Mouse (Mus musculus) embryonic facial prominence, embryonic 11.5 days (tissue): ENCODE data around the gene Ibsp. TPM values are rescaled to one million over a fixed set of nuclear protein-coding genes. Genes with fewer than 3 reads are reported as not detected.

Experiments used
- ATAC-seq: fragments of 200-750 bp; cut with Nextera tagmentation; replicated peaks from 2 replicates; pipeline ENCODE4 v1.8.0; 2017; ENCODE audit warnings: low read depth; ENCODE audit not compliant: insufficient number of reproducible peaks, low FRiP score, low TSS enrichment
- DNase-seq: peaks from one replicate; pipeline ENCODE4 v3.0.0-alpha.2; 2015; ENCODE audit warnings: low spot score
- H3K27ac ChIP-seq: fragments of 300-500 bp; sonication (generic); replicated peaks from 2 replicates; pipeline ENCODE4 v1.5.1; 2014; ENCODE audit warnings: mild to moderate bottlenecking, low read depth, low read length, control low read depth
- H3K27me3 ChIP-seq: fragments of 300-500 bp; sonication (generic); 2 replicates; pipeline ENCODE4 v1.6.1; 2014; ENCODE audit warnings: mild to moderate bottlenecking, low read length, moderate library complexity, mixed read lengths; ENCODE audit not compliant: control insufficient read depth, insufficient read depth
- H3K36me3 ChIP-seq: fragments of 300-500 bp; sonication (generic); replicated peaks from 2 replicates; pipeline ENCODE4 v1.6.1; 2014; ENCODE audit warnings: low read depth, mild to moderate bottlenecking, low read length, moderate library complexity, mixed read lengths; ENCODE audit not compliant: control insufficient read depth, insufficient read depth
- H3K4me1 ChIP-seq: fragments of 300-500 bp; sonication (generic); 2 replicates; pipeline ENCODE4 v1.6.1; 2014; ENCODE audit warnings: low read length, mixed read lengths; ENCODE audit not compliant: control insufficient read depth, insufficient read depth
- H3K4me2 ChIP-seq: fragments of 300-500 bp; sonication (generic); 2 replicates; pipeline ENCODE4 v1.6.1; 2014; ENCODE audit warnings: low read depth, mild to moderate bottlenecking, control low read depth, low read length, moderate library complexity
- H3K4me3 ChIP-seq: fragments of 300-500 bp; sonication (generic); 2 replicates; pipeline ENCODE4 v1.5.1; 2014; ENCODE audit warnings: low read depth, low read length, control low read depth
- H3K9ac ChIP-seq: fragments of 300-500 bp; sonication (generic); replicated peaks from 2 replicates; pipeline ENCODE4 v1.6.1; 2014; ENCODE audit warnings: mild to moderate bottlenecking, control low read depth, low read length
- H3K9me3 ChIP-seq: fragments of 300-500 bp; sonication (generic); replicated peaks from 2 replicates; pipeline ENCODE4 v1.6.1; 2016; ENCODE audit warnings: mild to moderate bottlenecking, low read length, inconsistent platforms, mixed read lengths; ENCODE audit not compliant: control insufficient read depth
- WGBS: fragments of 180-500 bp; shearing (Covaris S2); extraction: QIAGEN DNeasy Blood & Tissue Kit; methylation state at CpG from one replicate; pipeline ENCODE4 v1.1.7; 2014; 5-methylcytosine and 5-hydroxymethylcytosine counted together
- polyA plus RNA-seq: library from polyadenylated mRNA; unstranded; fragments of >200 nt; fragmentation: Nextera tagmentation; extraction: Ambion mirVana; gene quantifications from 2 replicates; pipeline ENCODE4 v1.2.1, GENCODE M21; 2014

The Ibsp gene
- polyA plus RNA-seq, 1 experiment from 2014 or later = 0.32 TPM

- WGBS = 74% methylated on average over 6 of the region's 6 CpGs
Observed at GRCm38 (mm10) chr5:104333643-104334042, 34.7 kb downstream of the Ibsp start.

GRCm38 (mm10) chr5:104334516-104334915 is 35.5 kb downstream of the Ibsp start:
- Histone ChIP-seq H3K9ac (no peak overlapping the region), H3K27ac (no peak overlapping the region), H3K4me3 (no peak overlapping the region), H3K9me3 (no peaks in the 10 kb centered on the region), H3K4me2 (no peak overlapping the region), H3K36me3 (no peaks in the 10 kb centered on the region), H3K27me3 (no peaks in the 10 kb centered on the region), H3K4me1 (no peaks in the 10 kb centered on the region; the same call in 1 of the 2 replicates)
- DNase-seq (no peak), ATAC-seq (no peak)
- 83% methylated on average over 14 of the region's 14 CpGs for WGBS

More at GRCm38 (mm10) chr5:104333643-104334042, 34.7 kb downstream of the Ibsp start:
- Histone ChIP-seq H3K4me2 (no peak overlapping the region), H3K27me3 (no peaks in the 10 kb centered on the region), H3K9me3 (no peaks in the 10 kb centered on the region), H3K9ac (no peak overlapping the region), H3K27ac (no peak overlapping the region), H3K4me1 (no peaks in the 10 kb centered on the region), H3K36me3 (no peaks in the 10 kb centered on the region), H3K4me3 (no peak overlapping the region)
- DNase-seq (no peak), ATAC-seq (peak; percentile 56; the same call in 1 of the 2 replicates)

- no peak overlapping the region for H3K4me3 ChIP-seq
- whole genome bisulfite sequencing = 87% methylated on average over 5 of the region's 5 CpGs
- H3K9ac ChIP-seq = no peak overlapping the region
- no peak overlapping the region for H3K27ac ChIP-seq
- ATAC-seq = no peak
- DNase-seq = no peak
- no peaks in the 10 kb centered on the region for H3K27me3 ChIP-seq
- H3K36me3 ChIP-seq = no peaks in the 10 kb centered on the region
- H3K4me2 ChIP-seq = no peak overlapping the region
- no peaks in the 10 kb centered on the region; the same call in 1 of the 2 replicates for H3K4me1 ChIP-seq
- H3K9me3 ChIP-seq = no peaks in the 10 kb centered on the region
Observed at GRCm38 (mm10) chr5:104335962-104336361, 37.0 kb downstream of the Ibsp start.

GRCm38 (mm10) chr5:104337491-104337890 is 38.5 kb downstream of the Ibsp start:
- Histone ChIP-seq H3K4me2 (no peak overlapping the region), H3K27ac (no peak overlapping the region), H3K9me3 (no peaks in the 10 kb centered on the region), H3K36me3 (no peaks in the 10 kb centered on the region), H3K4me3 (no peak overlapping the region), H3K9ac (no peak overlapping the region), H3K4me1 (no peaks in the 10 kb centered on the region; the same call in 1 of the 2 replicates), H3K27me3 (no peaks in the 10 kb centered on the region)
- DNase-seq (no peak), ATAC-seq (no peak)
- 82% methylated on average over 4 of the region's 4 CpGs for WGBS

- no peak overlapping the region for H3K9ac ChIP-seq
- no peaks in the 10 kb centered on the region; the same call in 1 of the 2 replicates for H3K4me1 ChIP-seq
- no peaks in the 10 kb centered on the region for H3K27me3 ChIP-seq
- H3K4me3 ChIP-seq = no peak overlapping the region
- WGBS = 86% methylated on average over 5 of the region's 5 CpGs
- ATAC-seq (no peak), DNase-seq (no peak)
- no peaks in the 10 kb centered on the region for H3K9me3 ChIP-seq
- no peak overlapping the region for H3K4me2 ChIP-seq
- H3K36me3 ChIP-seq = no peaks in the 10 kb centered on the region
- no peak overlapping the region for H3K27ac ChIP-seq
Observed at GRCm38 (mm10) chr5:104339009-104339408, 40.0 kb downstream of the Ibsp start.

GRCm38 (mm10) chr5:104339706-104340512 is 40.9 kb downstream of the Ibsp start:
- no peak overlapping the region for H3K27ac ChIP-seq
- H3K9ac ChIP-seq = no peak overlapping the region
- H3K36me3 ChIP-seq = no peaks in the 10 kb centered on the region
- H3K4me3 ChIP-seq = no peak overlapping the region
- ATAC-seq (peak; percentile 63), DNase-seq (peak; percentile 84)
- H3K9me3 ChIP-seq = no peaks in the 10 kb centered on the region
- no peaks in the 10 kb centered on the region; the same call in 1 of the 2 replicates for H3K4me1 ChIP-seq
- H3K27me3 ChIP-seq = no peaks in the 10 kb centered on the region
- no peak overlapping the region for H3K4me2 ChIP-seq
- 22% methylated on average over 14 of the region's 14 CpGs for WGBS

GRCm38 (mm10) chr5:104340513-104340829 is 41.5 kb downstream of the Ibsp start:
- Histone ChIP-seq H3K36me3 (no peaks in the 10 kb centered on the region), H3K27ac (no peak overlapping the region), H3K4me2 (no peak overlapping the region), H3K4me1 (no peaks in the 10 kb centered on the region; the same call in 1 of the 2 replicates), H3K9ac (no peak overlapping the region), H3K4me3 (no peak overlapping the region), H3K9me3 (no peaks in the 10 kb centered on the region), H3K27me3 (no peaks in the 10 kb centered on the region)
- WGBS = 83% methylated on average over 4 of the region's 4 CpGs
- ATAC-seq = no peak
- DNase-seq = no peak

- Histone ChIP-seq H3K4me2 (no peak overlapping the region), H3K36me3 (no peaks in the 10 kb centered on the region), H3K9me3 (no peaks in the 10 kb centered on the region), H3K27ac (no peak overlapping the region), H3K4me1 (no peaks in the 10 kb centered on the region; the same call in 1 of the 2 replicates), H3K9ac (no peak overlapping the region), H3K27me3 (no peaks in the 10 kb centered on the region), H3K4me3 (no peak overlapping the region)
- WGBS = 33% methylated on average over 6 of the region's 6 CpGs
- no peak for DNase-seq
- no peak for ATAC-seq
Observed at GRCm38 (mm10) chr5:104342881-104343280, 43.9 kb downstream of the Ibsp start.
